27 mouse cellular contexts compared by ENCODE assay signal in genomic region chr1:105746444-105746843, GRCm38 (mm10). TPM values are rescaled to one million over a fixed set of nuclear protein-coding genes. Genes with fewer than 3 reads are reported as not detected.
DNase-seq lines count a peak whose midpoint lies in the region; ATAC-seq and TF ChIP-seq lines count a peak whose summit lies in the region.
"Had no signal": no experiment of that assay in that cellular context is flagged by ENCODE, and none has a peak within 500 bp of the region (broad histone marks: within the 10 kb centered on the region; RNA-seq: fewer than 3 reads in every experiment).

No protein-coding gene starts in this region.

- WGBS in kidney, embryonic 16.5 days = 55% methylated on average over 1 of the region's 1 CpGs
- WGBS in macrophage (ENCODE audit: missing documents) = 33% methylated on average over 1 of the region's 1 CpGs
- 98% methylated on average over 1 of the region's 1 CpGs for WGBS in forebrain, embryonic 15.5 days
- 98% methylated on average over 1 of the region's 1 CpGs for WGBS in forebrain, embryonic 16.5 days

- peaks cover 24% of the 10 kb centered on the region for H3K79me2 ChIP-seq in macrophage (ENCODE audit: inconsistent target)

- POLR2A ChIA-PET in Patski (lab: Charles Lee) = no interaction called here

- peaks cover 26% of the 10 kb centered on the region for H3K36me3 ChIP-seq in kidney, embryonic 16.5 days (ENCODE audit: insufficient read depth, low read length)
- peaks cover 9% of the 10 kb centered on the region; the same call in 1 of the 2 replicates for H3K36me3 ChIP-seq in macrophage (ENCODE audit: inconsistent target)
- H3K36me3 ChIP-seq in forebrain, embryonic 15.5 days = peaks cover 51% of the 10 kb centered on the region
- H3K36me3 ChIP-seq in forebrain, embryonic 16.5 days (ENCODE audit: control insufficient read depth, insufficient read depth) = peaks cover 36% of the 10 kb centered on the region

- H3K27me3 ChIP-seq in kidney, embryonic 16.5 days (ENCODE audit: insufficient read depth, low read length) = no peaks in the 10 kb centered on the region
- no peaks in the 10 kb centered on the region for H3K27me3 ChIP-seq in Patski
- H3K27me3 ChIP-seq in forebrain, embryonic 15.5 days = no peaks in the 10 kb centered on the region
- no peaks in the 10 kb centered on the region for H3K27me3 ChIP-seq in forebrain, embryonic 16.5 days (replicated peaks; ENCODE audit: control insufficient read depth, insufficient read depth, low read length)
- H3K27me3 ChIP-seq: forebrain, embryonic 13.5 days; hindbrain, embryonic 12.5 days; limb, embryonic 12.5 days; liver, embryonic 12.5 days had no signal

- no peak overlapping the region for H3K4me3 ChIP-seq in kidney, embryonic 16.5 days (ENCODE audit: low read length)
- H3K4me3 ChIP-seq in macrophage (ENCODE audit: inconsistent target) = no peak overlapping the region
- H3K4me3 ChIP-seq in forebrain, embryonic 15.5 days = no peak overlapping the region
- H3K4me3 ChIP-seq in forebrain, embryonic 16.5 days (replicated peaks; ENCODE audit: low read length) = no peak overlapping the region
- H3K4me3 ChIP-seq: forebrain, embryonic 13.5 days; gastrocnemius, adult 2 months; hindbrain, embryonic 12.5 days; left cerebral cortex, adult 2 months; limb, embryonic 12.5 days; liver, embryonic 12.5 days had no signal

- H3K9ac ChIP-seq in kidney, embryonic 16.5 days (replicated peaks; ENCODE audit: low read length) = no peak overlapping the region
- no peak overlapping the region for H3K9ac ChIP-seq in forebrain, embryonic 15.5 days (replicated peaks)
- no peak overlapping the region for H3K9ac ChIP-seq in forebrain, embryonic 16.5 days (replicated peaks; ENCODE audit: low read depth, low read length)
- H3K9ac ChIP-seq: forebrain, embryonic 13.5 days; hindbrain, embryonic 12.5 days; limb, embryonic 12.5 days; liver, embryonic 12.5 days; liver, postnatal 0 days had no signal

- peak; percentile 77 for ATAC-seq in kidney, embryonic 16.5 days (ENCODE audit: low FRiP score, low TSS enrichment)
- ATAC-seq in Patski = peak; percentile 57
- no peak for ATAC-seq in forebrain, embryonic 15.5 days (replicated peaks)
- no peak for ATAC-seq in forebrain, embryonic 16.5 days
- ATAC-seq: forebrain, embryonic 13.5 days; hindbrain, postnatal 0 days; intestine, embryonic 16.5 days; liver, embryonic 12.5 days; liver, postnatal 0 days had no signal

- H3K9me3 ChIP-seq in kidney, embryonic 16.5 days (ENCODE audit: low read length) = no peaks in the 10 kb centered on the region
- no peaks in the 10 kb centered on the region for H3K9me3 ChIP-seq in forebrain, embryonic 15.5 days
- no peaks in the 10 kb centered on the region for H3K9me3 ChIP-seq in forebrain, embryonic 16.5 days (ENCODE audit: control insufficient read depth, low read length)
- H3K9me3 ChIP-seq: forebrain, embryonic 13.5 days; G1E; hindbrain, embryonic 12.5 days; limb, embryonic 12.5 days; liver, embryonic 12.5 days had no signal

- H3K4me1 ChIP-seq in kidney, embryonic 16.5 days (ENCODE audit: insufficient read depth, low read length) = no peaks in the 10 kb centered on the region
- no peaks in the 10 kb centered on the region for H3K4me1 ChIP-seq in forebrain, embryonic 15.5 days
- H3K4me1 ChIP-seq in forebrain, embryonic 16.5 days (replicated peaks; ENCODE audit: control insufficient read depth, insufficient read depth, low read length) = no peaks in the 10 kb centered on the region
- H3K4me1 ChIP-seq: forebrain, embryonic 13.5 days; hindbrain, embryonic 12.5 days; limb, embryonic 12.5 days; liver, embryonic 12.5 days had no signal

- peak; percentile 11 for DNase-seq in heart, adult 8-10 months (ENCODE audit: low spot score)
- DNase-seq in heart, adult 18-20 months = no peak
- DNase-seq in kidney, postnatal 10 days = no peak
- peak; percentile 39 for DNase-seq in Patski (ENCODE audit: low read depth, low spot score)
- DNase-seq: adrenal gland, postnatal 14 days; cerebellum, adult 18-20 months; cerebellum, postnatal 14 days; gastrocnemius, adult 2 months; gastrocnemius, postnatal 36 days; heart, postnatal 14 days; liver, postnatal 0 days; lung, postnatal 36 days; midbrain, embryonic 14.5 days; right cerebral cortex, postnatal 25 days; thymus, postnatal 14 days had no signal

- H3K27ac ChIP-seq in kidney, embryonic 16.5 days (ENCODE audit: low read length) = peak overlapping the region; percentile 76
- peak overlapping the region; percentile 94 for H3K27ac ChIP-seq in macrophage
- H3K27ac ChIP-seq in forebrain, embryonic 15.5 days (replicated peaks) = no peak overlapping the region
- no peak overlapping the region for H3K27ac ChIP-seq in forebrain, embryonic 16.5 days (ENCODE audit: low read length)
- H3K27ac ChIP-seq: forebrain, embryonic 13.5 days; gastrocnemius, adult 2 months; hindbrain, embryonic 12.5 days; hindbrain, postnatal 0 days; left cerebral cortex, adult 2 months; limb, embryonic 12.5 days; liver, embryonic 12.5 days had no signal

- TF ChIP-seq CTCF in Patski (IDR thresholded peaks at IDR 0.05) = no peak

- CTCF ChIA-PET in Patski (lab: Charles Lee) = interaction anchor here (1.0 to 1.6 kb wide), 4 partner anchors 9 to 290 kb away, joined by 3 to 4 read pairs (median 3); no protein-coding TSS in a partner anchor

- in situ Hi-C loops in Patski (cut with MboI; ENCODE audit: low pct_unique_long_range_greater_than_20kb) = loop anchor here (25.0 kb wide), 1 partner anchor 291 kb away; no protein-coding TSS in a partner anchor

- H3K4me2 ChIP-seq in kidney, embryonic 16.5 days (replicated peaks; ENCODE audit: low read depth, low read length) = no peak overlapping the region
- no peak overlapping the region for H3K4me2 ChIP-seq in forebrain, embryonic 15.5 days (replicated peaks)
- no peak overlapping the region for H3K4me2 ChIP-seq in forebrain, embryonic 16.5 days (ENCODE audit: low read length)
- H3K4me2 ChIP-seq: forebrain, embryonic 13.5 days; hindbrain, embryonic 12.5 days; limb, embryonic 12.5 days; liver, embryonic 12.5 days had no signal

RNA-seq across cellular contexts. Expression of gene Tnfrsf11a, which starts 34.1 kb away (rescaled TPM):
- total RNA-seq in heart, adult 8-10 months (2022) = 1 to 10 TPM; 1.2 to 2.6 (median 2.1) TPM
- total RNA-seq in heart, adult 18-20 months (2021) = 1 to 10 TPM; 1.6 TPM
- polyA plus RNA-seq in kidney, embryonic 16.5 days (2015; fragmentation: Nextera tagmentation; extraction: Ambion mirVana) = 1.3 and 1.4 TPM in 2 replicates
- 0.01 TPM for polyA plus RNA-seq in Patski (2021)
- 100 to 1,000 TPM in 17 of 26 experiments, 10 to 100 TPM in 9; 39.4 to 264 (median 122) TPM for total RNA-seq in macrophage (2018; cell fraction: chromatin; rRNA removed)
- total RNA-seq in macrophage (2018; cell fraction: cytosol; rRNA removed) = 10 to 100 TPM; 40.7 to 78.8 (median 58.0) TPM
- 100 to 1,000 TPM in 16 of 26 experiments, 10 to 100 TPM in 10; 44.9 to 308 (median 112) TPM for total RNA-seq in macrophage (2018; cell fraction: nucleus; rRNA removed)
- polyA plus RNA-seq in macrophage (2018) = 28.4 to 79.0 TPM (median 38.4 TPM) in 3 replicates
- 0.37 and 0.38 TPM in 2 replicates for polyA plus RNA-seq in forebrain, embryonic 15.5 days (2015; fragmentation: Nextera tagmentation; extraction: Ambion mirVana)
- polyA plus RNA-seq in forebrain, embryonic 16.5 days (2015; fragmentation: Nextera tagmentation; extraction: Ambion mirVana) = 0.18 and 0.19 TPM in 2 replicates
- polyA plus RNA-seq: G1E had no signal

Comparison
In these comparisons a context has a peak if more than half of its experiments do, and no peak if none do; other contexts are left out.
1. DNase-seq: peak in heart, adult 8-10 months (single experiment) and Patski (single experiment); none in heart, adult 18-20 months (0 of 2) and kidney, postnatal 10 days (single experiment).
2. ATAC-seq: peak in kidney, embryonic 16.5 days (single experiment) and Patski (single experiment); none in forebrain, embryonic 15.5 days (single experiment) and forebrain, embryonic 16.5 days (single experiment).
3. H3K27ac ChIP-seq: peak in kidney, embryonic 16.5 days (single experiment) and macrophage (single experiment); none in forebrain, embryonic 15.5 days (single experiment) and forebrain, embryonic 16.5 days (single experiment).
4. RNA of gene Tnfrsf11a, which starts 34.1 kb away (polyA plus RNA-seq): 28.4 to 79.0 TPM in macrophage; 1.3 to 1.4 TPM in kidney, embryonic 16.5 days, 0.37 to 0.38 TPM in forebrain, embryonic 15.5 days, 0.18 to 0.19 TPM in forebrain, embryonic 16.5 days and 0.01 TPM in Patski (single experiment); every median in the first group is over 10 times any median in the second.